Mouse (Mus musculus) embryonic fibroblast, embryonic 13.5 days (primary cell): Measurements from ENCODE around the gene Ereg.

Experiments
- CTCF ChIP-seq: IDR thresholded peaks from 2 replicates; pipeline ENCODE4 v1.5.1; 2011; ENCODE audit warnings: mild to moderate bottlenecking, control low read depth, low read length, moderate library complexity, borderline replicate concordance; ENCODE audit not compliant: insufficient read depth
- POLR2A ChIP-seq: IDR thresholded peaks from 2 replicates; pipeline ENCODE4 v1.6.1; 2011; ENCODE audit warnings: low read depth, mild to moderate bottlenecking, control low read depth, low read length, moderate library complexity

DNA sequence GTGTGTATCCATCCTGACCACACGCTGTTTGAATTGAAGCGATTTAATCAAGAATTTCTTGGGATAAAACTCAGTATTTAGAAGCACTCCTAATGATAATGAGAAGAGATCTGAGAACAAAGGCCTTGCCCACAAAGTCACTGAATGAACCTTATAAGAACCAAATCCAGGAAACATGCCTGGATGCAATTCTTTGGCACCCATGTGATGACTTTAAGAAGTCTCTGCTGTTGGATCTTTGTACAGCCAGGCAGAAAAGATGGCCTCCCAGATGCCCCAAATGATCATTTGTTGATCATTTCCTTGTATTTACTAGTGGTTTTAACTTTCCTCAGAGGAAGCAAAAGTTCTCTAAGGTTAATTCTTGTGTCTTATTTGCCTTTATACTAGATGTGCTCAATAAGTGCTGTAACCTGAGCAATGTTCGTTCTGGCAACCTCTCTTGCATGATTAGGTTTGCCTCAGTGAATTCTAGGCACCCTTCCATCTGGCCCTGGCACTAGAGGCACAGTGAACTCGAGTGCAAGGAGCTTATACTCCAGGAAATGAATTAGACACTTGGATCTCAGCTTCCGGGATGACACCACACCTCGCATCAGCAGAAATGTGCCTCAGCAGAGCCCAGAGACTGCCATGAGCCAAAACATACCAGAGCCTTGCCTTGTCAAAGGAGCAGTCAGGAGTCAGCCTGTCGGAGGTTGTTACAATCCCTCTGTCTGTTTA lies 29.7 kb downstream of the Ereg start:
- TF ChIP-seq CTCF (no peak), POLR2A (no peak)
